Mouse (Mus musculus) kidney, adult 2 months (tissue): ENCODE measurements around the gene Rasgrp2.

Experiments used
- CTCF ChIP-seq: fragments of 200-500 bp; conservative IDR thresholded peaks from 2 replicates; pipeline ENCODE4 v1.5.1; 2011; ENCODE audit warnings: low read depth, mild to moderate bottlenecking, control low read depth, low read length, moderate library complexity, mixed read lengths; ENCODE audit not compliant: insufficient read depth, insufficient read length
- POLR2A ChIP-seq: fragments of 200-500 bp; IDR thresholded peaks from one replicate; pipeline ENCODE4 v1.6.1; 2011; ENCODE audit warnings: low read depth, low read length, control low read depth

GRCm38 (mm10) chr19:6462841-6463240 is 63.7 kb downstream of the Rasgrp2 start:
- TF ChIP-seq CTCF (no peak), POLR2A (no peak)
